Mouse (Mus musculus): ENCODE data around the gene Gm9936.

GRCm38 (mm10) chr5:114827427-114827826 lies 31.1 kb downstream of the Gm9936 start:
- no peak for TF ChIP-seq CTCF (IDR thresholded peaks at IDR 0.05; ENCODE audit: borderline replicate concordance, insufficient read depth, low read length)
- no peak for TF ChIP-seq POLR2A (IDR thresholded peaks at IDR 0.05; ENCODE audit: low read depth, low read length)

Data from embryonic fibroblast, embryonic 13.5 days (primary cell).